Mouse (Mus musculus) B cell, adult (primary cell): ENCODE data around the gene Actl7b. TPM values are rescaled to one million over a fixed set of nuclear protein-coding genes. Genes with fewer than 3 reads are reported as not detected.

Experiments used
- total RNA-seq: library from RNA; stranded (reverse); gene quantifications from 4 replicates; pipeline ENCODE4 v1.2.4, GENCODE M21; 2023; ENCODE audit not compliant: inconsistent age

The Actl7b gene
- total RNA-seq: 1.0 to 1.2 TPM (median 1.1 TPM) in 4 replicates

DNA sequence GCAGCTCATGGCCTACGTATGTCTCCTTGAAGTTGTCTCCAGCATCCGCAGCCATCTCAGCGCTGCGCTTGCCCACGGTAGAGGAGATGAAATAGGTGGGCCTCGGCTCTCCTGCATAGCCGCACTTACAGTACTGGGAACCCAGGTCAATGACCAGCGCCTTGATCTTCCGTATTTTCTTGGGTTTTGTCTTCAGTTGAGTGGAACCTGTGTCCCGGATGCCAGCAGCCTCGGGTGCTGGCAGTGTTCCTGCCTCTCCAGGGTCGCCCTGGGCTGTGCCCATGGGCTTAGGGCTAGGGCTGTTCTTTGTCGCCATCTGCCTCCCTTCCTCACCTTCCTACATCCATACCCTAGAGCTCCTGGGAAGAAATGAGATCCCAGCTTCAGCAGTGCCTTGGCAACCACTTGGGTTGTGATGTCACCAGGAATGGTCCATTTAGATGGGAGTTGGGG lies at the start of gene Actl7b:
Actl7b (minus strand) TSS at position 403 of the 453 bp plus-strand sequence.

DNA sequence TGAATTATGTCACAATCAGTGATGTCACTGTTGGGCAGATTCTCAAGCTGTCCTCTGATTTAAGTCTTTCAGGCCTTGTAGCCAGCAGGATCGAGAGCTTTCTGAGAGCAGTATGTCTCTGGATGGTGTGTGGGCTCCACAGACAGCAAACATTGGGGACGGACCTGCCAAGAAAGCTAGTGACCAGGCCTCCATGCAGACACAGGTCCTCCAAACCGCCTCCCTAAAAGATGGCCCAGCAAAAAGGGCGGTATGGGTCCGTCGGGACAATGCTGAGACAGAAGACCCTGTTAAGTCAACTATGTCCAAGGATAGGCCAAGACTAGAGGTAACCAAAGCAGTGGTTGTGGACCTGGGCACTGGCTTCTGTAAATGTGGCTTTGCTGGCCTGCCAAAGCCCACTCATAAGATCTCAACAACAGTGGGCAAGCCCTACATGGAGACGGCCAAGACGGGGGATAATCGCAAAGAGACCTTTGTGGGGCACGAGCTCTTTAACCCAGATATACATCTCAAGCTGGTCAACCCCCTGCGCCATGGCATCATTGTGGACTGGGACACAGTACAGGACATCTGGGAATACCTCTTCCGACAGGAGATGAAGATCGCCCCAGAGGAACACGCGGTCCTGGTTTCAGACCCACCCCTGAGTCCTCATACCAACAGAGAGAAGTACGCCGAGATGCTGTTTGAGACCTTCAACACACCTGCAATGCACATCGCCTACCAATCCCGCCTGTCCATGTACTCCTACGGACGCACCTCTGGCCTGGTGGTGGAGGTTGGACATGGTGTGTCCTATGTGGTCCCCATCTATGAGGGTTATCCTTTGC lies 2.3 kb upstream of the Actl7b start, which contains the start of gene Actl7a:
Actl7a (plus strand) TSS at position 51 of the 833 bp plus-strand sequence.

DNA sequence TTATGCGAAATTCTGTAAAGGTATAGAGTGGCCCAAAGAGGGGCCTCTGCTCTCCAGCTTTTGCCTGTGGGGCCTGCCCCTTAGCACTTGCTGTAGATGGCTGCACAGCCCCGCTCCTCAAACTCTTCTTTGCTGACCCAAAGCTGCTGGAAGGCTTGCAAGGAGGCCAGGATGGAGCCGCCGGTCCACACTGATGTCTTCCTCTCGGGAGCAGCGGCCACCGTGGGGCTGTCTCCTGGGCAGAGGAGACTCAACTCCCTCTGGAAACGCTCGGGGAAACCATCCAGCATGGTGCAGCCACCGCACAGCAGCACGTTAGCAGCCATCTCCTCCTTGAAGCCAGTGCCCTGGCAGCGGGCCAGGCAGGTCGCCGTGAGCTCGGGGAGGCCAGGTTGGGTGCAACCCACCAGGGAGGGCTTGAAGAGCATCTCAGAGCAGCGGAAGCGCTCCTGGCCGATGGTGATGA lies 1.2 kb downstream of the Actl7b start, which contains the start of gene Gm26657:
Gm26657 (plus strand) TSS at position 51 of the 466 bp plus-strand sequence.

Other genes starting within 250 kb of the Actl7b start
- gene Gm26657, start 1.4 kb downstream of the Actl7b start, total RNA-seq: not detected in 4 replicates
- gene Actl7a, start 2.0 kb upstream of the Actl7b start, total RNA-seq: not detected in 4 replicates
- gene Elp1, start 60.9 kb upstream of the Actl7b start, total RNA-seq: 40.1 to 52.8 TPM (median 45.1 TPM) in 4 replicates
- gene Fam206a, start 60.9 kb upstream of the Actl7b start, total RNA-seq: 20.5 to 22.2 TPM (median 20.9 TPM) in 4 replicates
- gene Ctnnal1, start 123.7 kb upstream of the Actl7b start, total RNA-seq: 4.0 to 5.3 TPM (median 4.9 TPM) in 4 replicates
- 28.9 to 35.3 TPM (median 30.6 TPM) in 4 replicates for gene Tmem245, start 206.0 kb upstream of the Actl7b start, total RNA-seq
- not detected in 4 replicates for gene Frrs1l, start 248.9 kb upstream of the Actl7b start, total RNA-seq